8 mouse cellular contexts compared by ENCODE assay signal in genomic region chr19:47264322-47265092, GRCm38 (mm10).
DNase-seq lines count a peak whose midpoint lies in the region; ATAC-seq and TF ChIP-seq lines count a peak whose summit lies in the region.

No protein-coding gene starts in this region.

- intact Hi-C loops in gastrocnemius, adult 2 months (cut with DNase I) = loop anchor here (1.0 kb wide), 1 partner anchor 75 kb away; no protein-coding TSS in a partner anchor
- intact Hi-C loops in left cerebral cortex, postnatal 25 days (cut with DNase I) = loop anchor here (1.0 kb wide), 1 partner anchor 75 kb away; no protein-coding TSS in a partner anchor

- H3K36me3 ChIP-seq in thymus, adult 2 months (ENCODE audit: control insufficient read depth, insufficient read depth, low read length) = peaks cover 10% of the 10 kb centered on the region; the same call in 1 of the 2 replicates
- H3K36me3 ChIP-seq in intestine, embryonic 16.5 days (ENCODE audit: control insufficient read depth, insufficient read depth, low read length) = peaks cover 20% of the 10 kb centered on the region
- peaks cover 11% of the 10 kb centered on the region; the same call in 1 of the 2 replicates for H3K36me3 ChIP-seq in midbrain, embryonic 14.5 days (ENCODE audit: control insufficient read depth, insufficient read depth, low read length)
- peaks cover 44% of the 10 kb centered on the region for H3K36me3 ChIP-seq in stomach, embryonic 14.5 days (ENCODE audit: control insufficient read depth, insufficient read depth, low read length)

- H3K9me3 ChIP-seq in intestine, embryonic 16.5 days (ENCODE audit: control insufficient read depth, low read length) = no peaks in the 10 kb centered on the region
- H3K9me3 ChIP-seq in midbrain, embryonic 14.5 days (ENCODE audit: control insufficient read depth, low read length) = no peaks in the 10 kb centered on the region
- no peaks in the 10 kb centered on the region for H3K9me3 ChIP-seq in stomach, embryonic 14.5 days (ENCODE audit: control insufficient read depth, low read depth, low read length)

- H3K4me1 ChIP-seq in thymus, adult 2 months (replicated peaks; ENCODE audit: control insufficient read depth, insufficient read depth, low read length) = no peaks in the 10 kb centered on the region
- H3K4me1 ChIP-seq in intestine, embryonic 16.5 days (ENCODE audit: control insufficient read depth, insufficient read depth, low read length) = no peaks in the 10 kb centered on the region
- no peaks in the 10 kb centered on the region for H3K4me1 ChIP-seq in midbrain, embryonic 14.5 days (ENCODE audit: control insufficient read depth, insufficient read depth, low read length)
- no peaks in the 10 kb centered on the region for H3K4me1 ChIP-seq in stomach, embryonic 14.5 days (ENCODE audit: control insufficient read depth, insufficient read depth, low read length)

- no peak overlapping the region for H3K4me2 ChIP-seq in intestine, embryonic 16.5 days (ENCODE audit: low read depth, low read length)
- H3K4me2 ChIP-seq in midbrain, embryonic 14.5 days (ENCODE audit: low read length) = no peak overlapping the region
- no peak overlapping the region for H3K4me2 ChIP-seq in stomach, embryonic 14.5 days (replicated peaks; ENCODE audit: low read depth, low read length)

- no peak overlapping the region for H3K9ac ChIP-seq in intestine, embryonic 16.5 days (ENCODE audit: low read depth, low read length)
- no peak overlapping the region for H3K9ac ChIP-seq in midbrain, embryonic 14.5 days (replicated peaks; ENCODE audit: low read length)
- H3K9ac ChIP-seq in stomach, embryonic 14.5 days (replicated peaks; ENCODE audit: low read depth, low read length) = no peak overlapping the region

- WGBS in thymus, adult 2 months = 74% methylated on average over 11 of the region's 11 CpGs
- 45% methylated on average over 11 of the region's 11 CpGs for WGBS in intestine, embryonic 16.5 days
- 48% methylated on average over 11 of the region's 11 CpGs for WGBS in midbrain, embryonic 14.5 days
- WGBS in stomach, embryonic 14.5 days = 39% methylated on average over 11 of the region's 11 CpGs

- TF ChIP-seq CTCF in thymus, adult 2 months (IDR thresholded peaks at IDR 0.05; ENCODE audit: borderline replicate concordance, control insufficient read depth, extremely low read depth, insufficient read depth, low read length, poor library complexity) = 0 out of 2 replicates have a peak, but pooled peaks have one; percentile 34
- TF ChIP-seq CTCF in gastrocnemius, adult 2 months (IDR thresholded peaks at IDR 0.05) = peak; percentile 84

- DNase-seq in thymus, adult 2 months = peak; percentile 45
- DNase-seq in thymus, adult 18-20 months = no peak
- DNase-seq in cerebellum, postnatal 14 days = peak; percentile 91 to 93
- DNase-seq in gastrocnemius, adult 2 months = peak; percentile 84
- DNase-seq in left cerebral cortex, postnatal 25 days (ENCODE audit: low spot score in 2 of 2) = peak; percentile 73 to 78
- peak; percentile 86 for DNase-seq in midbrain, embryonic 14.5 days

- ATAC-seq in intestine, embryonic 16.5 days = peak; percentile 71
- peak; percentile 46; the same call in 1 of the 2 replicates for ATAC-seq in midbrain, embryonic 14.5 days (ENCODE audit: low FRiP score, low TSS enrichment)
- 0 out of 2 replicates have a peak, but pooled peaks have one; percentile 50 for ATAC-seq in stomach, embryonic 14.5 days (ENCODE audit: insufficient number of reproducible peaks, insufficient read depth, low FRiP score, low read depth)

- H3K27ac ChIP-seq in thymus, adult 2 months (ENCODE audit: control insufficient read depth, insufficient read depth, low read length) = no peak overlapping the region
- no peak overlapping the region for H3K27ac ChIP-seq in gastrocnemius, adult 2 months
- H3K27ac ChIP-seq in intestine, embryonic 16.5 days (ENCODE audit: low read length) = no peak overlapping the region
- H3K27ac ChIP-seq in midbrain, embryonic 14.5 days (replicated peaks; ENCODE audit: low read depth, low read length) = no peak overlapping the region
- no peak overlapping the region for H3K27ac ChIP-seq in stomach, embryonic 14.5 days (ENCODE audit: low read length)

- no peak overlapping the region for H3K4me3 ChIP-seq in thymus, adult 2 months (ENCODE audit: control insufficient read depth, insufficient read depth, low read length)
- H3K4me3 ChIP-seq in gastrocnemius, adult 2 months = no peak overlapping the region
- no peak overlapping the region for H3K4me3 ChIP-seq in intestine, embryonic 16.5 days (ENCODE audit: low read length)
- no peak overlapping the region for H3K4me3 ChIP-seq in midbrain, embryonic 14.5 days (replicated peaks; ENCODE audit: low read depth, low read length)
- no peak overlapping the region for H3K4me3 ChIP-seq in stomach, embryonic 14.5 days (ENCODE audit: low read depth, low read length)

- TF ChIP-seq POLR2A in thymus, adult 2 months (IDR thresholded peaks at IDR 0.05; ENCODE audit: control insufficient read depth, extremely low read depth, insufficient read depth, low read length, poor library complexity) = no peak

- H3K27me3 ChIP-seq in thymus, adult 2 months (ENCODE audit: control insufficient read depth, insufficient read depth, low read length) = no peaks in the 10 kb centered on the region
- H3K27me3 ChIP-seq in intestine, embryonic 16.5 days (replicated peaks; ENCODE audit: control insufficient read depth, insufficient read depth, low read length) = no peaks in the 10 kb centered on the region
- H3K27me3 ChIP-seq in midbrain, embryonic 14.5 days (ENCODE audit: control insufficient read depth, insufficient read depth, low read length) = no peaks in the 10 kb centered on the region
- H3K27me3 ChIP-seq in stomach, embryonic 14.5 days (ENCODE audit: control insufficient read depth, insufficient read depth, low read length) = no peaks in the 10 kb centered on the region

Comparison
In these comparisons a context has a peak if more than half of its experiments do, and no peak if none do; other contexts are left out.
1. DNase-seq: peak in thymus, adult 2 months (single experiment), cerebellum, postnatal 14 days (2 of 2), gastrocnemius, adult 2 months (single experiment), left cerebral cortex, postnatal 25 days (2 of 2) and midbrain, embryonic 14.5 days (single experiment); none in thymus, adult 18-20 months (0 of 2).
2. Peak in every context shown above with its lines, with median percentiles within 50 percentile points of each other: ATAC-seq.